Mouse (Mus musculus) hindbrain, embryonic 15.5 days (tissue): ENCODE data around the gene Raver2. TPM values are rescaled to one million over a fixed set of nuclear protein-coding genes. Genes with fewer than 3 reads are reported as not detected.

Experiments used
- ATAC-seq: fragments of 200-750 bp; cut with Nextera tagmentation; 2 replicates; pipeline ENCODE4 v1.8.0; 2017; ENCODE audit warnings: low read depth, moderate number of reproducible peaks, moderate TSS enrichment; ENCODE audit not compliant: low FRiP score
- H3K27ac ChIP-seq: fragments of 300-500 bp; sonication (generic); replicated peaks from 2 replicates; pipeline ENCODE4 v1.5.1; 2015; ENCODE audit warnings: mild to moderate bottlenecking, inconsistent platforms
- H3K27me3 ChIP-seq: fragments of 300-500 bp; sonication (generic); 2 replicates; pipeline ENCODE4 v1.6.1; 2015; ENCODE audit warnings: control low read depth, inconsistent platforms
- H3K36me3 ChIP-seq: fragments of 300-500 bp; sonication (generic); 2 replicates; pipeline ENCODE4 v1.6.1; 2015; ENCODE audit warnings: control low read depth, inconsistent platforms
- H3K4me1 ChIP-seq: fragments of 300-500 bp; sonication (generic); replicated peaks from 2 replicates; pipeline ENCODE4 v1.6.1; 2015; ENCODE audit warnings: control low read depth, inconsistent platforms
- H3K4me2 ChIP-seq: fragments of 300-500 bp; sonication (generic); 2 replicates; pipeline ENCODE4 v1.6.1; 2015; ENCODE audit warnings: moderate library complexity, mild to moderate bottlenecking, inconsistent platforms
- H3K4me3 ChIP-seq: fragments of 300-500 bp; sonication (generic); 2 replicates; pipeline ENCODE4 v1.5.1; 2015; ENCODE audit warnings: mild to moderate bottlenecking, inconsistent platforms
- H3K9ac ChIP-seq: fragments of 300-500 bp; sonication (generic); 2 replicates; pipeline ENCODE4 v1.6.1; 2015; ENCODE audit warnings: inconsistent platforms
- H3K9me3 ChIP-seq: fragments of 300-500 bp; sonication (generic); 2 replicates; pipeline ENCODE4 v1.6.1; 2016; ENCODE audit warnings: control low read depth, inconsistent platforms
- WGBS: fragments of 180-500 bp; shearing (Covaris S2); methylation state at CpG from one replicate; pipeline ENCODE4 v1.1.7; 2015; 5-methylcytosine and 5-hydroxymethylcytosine counted together
- polyA plus RNA-seq: library from polyadenylated mRNA; unstranded; fragments of >200 nt; fragmentation: Nextera tagmentation; extraction: Ambion mirVana; gene quantifications from 2 replicates; pipeline ENCODE4 v1.2.1, GENCODE M21; 2015

The Raver2 gene
- 4.9 and 5.8 TPM in 2 replicates for polyA plus RNA-seq

GRCm38 (mm10) chr4:101068786-101069153, at the start of gene Raver2:
Raver2 (plus strand) TSS chr4:101068983.
- Histone ChIP-seq H3K27me3 (no peaks in the 10 kb centered on the region), H3K27ac (peak within 1 kb of the TSS; percentile 35; the same call in 1 of the 2 replicates), H3K9me3 (no peaks in the 10 kb centered on the region), H3K4me2 (peak within 1 kb of the TSS; percentile 97), H3K36me3 (no peaks in the 10 kb centered on the region), H3K4me3 (peak within 1 kb of the TSS; percentile 87), H3K4me1 (peaks cover 14% of the 10 kb centered on the region), H3K9ac (peak within 1 kb of the TSS; percentile 75)
- 1% methylated on average over 51 of the region's 54 CpGs for WGBS
- ATAC-seq: peak; percentile 75

DNA sequence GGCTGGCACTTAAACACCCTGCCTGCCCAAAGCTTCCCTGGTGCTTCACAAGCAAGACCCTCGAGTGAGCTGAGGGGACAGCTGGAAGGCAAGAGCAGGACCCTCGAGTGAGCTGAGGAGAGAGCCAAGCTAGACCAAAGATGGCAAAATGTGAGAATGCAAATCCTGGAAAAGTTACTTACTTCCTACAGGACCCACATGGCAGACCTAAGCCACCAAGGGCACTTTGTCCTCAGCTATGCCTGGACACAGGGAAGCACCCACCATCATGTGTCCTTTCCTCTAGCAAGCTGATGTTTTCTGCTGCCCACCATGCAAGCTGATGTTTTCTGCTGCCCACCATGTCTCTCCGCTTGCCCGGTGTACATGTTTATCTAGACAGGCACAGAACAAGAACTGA, 48.2 kb upstream of the Raver2 start, which contains the start of gene Gm10577:
Gene Gm10577, minus strand, starts transcription at position 101 of the 400 bp plus-strand sequence.
- Histone ChIP-seq H3K27me3 (no peaks in the 10 kb centered on the region), H3K4me3 (no peak within 1 kb of the TSS), H3K9ac (no peak within 1 kb of the TSS), H3K4me2 (no peak within 1 kb of the TSS), H3K4me1 (no peaks in the 10 kb centered on the region), H3K9me3 (no peaks in the 10 kb centered on the region), H3K27ac (no peak within 1 kb of the TSS), H3K36me3 (no peaks in the 10 kb centered on the region)
- 77% methylated on average over 4 of the region's 4 CpGs for WGBS
- no peak for ATAC-seq

DNA sequence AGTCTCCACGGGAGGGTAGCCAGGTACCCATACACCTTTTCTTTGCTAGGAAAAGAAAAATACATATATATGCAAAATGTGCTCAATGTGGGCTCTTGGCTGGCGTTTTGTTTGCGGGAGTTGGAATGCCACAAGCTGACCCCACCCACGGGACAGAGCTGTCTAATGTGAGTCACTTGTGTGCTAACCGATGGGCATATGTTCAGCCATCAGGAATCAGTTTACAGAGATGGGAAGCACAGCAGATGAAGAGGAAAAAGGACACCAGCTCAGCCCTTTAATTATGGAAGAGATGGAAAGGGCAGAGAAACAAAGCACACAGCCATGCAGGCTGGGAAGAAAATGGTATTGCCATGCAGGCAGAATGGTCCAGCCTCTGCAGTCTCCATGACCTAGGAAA, 42.2 kb upstream of the Raver2 start:
- no peaks in the 10 kb centered on the region for H3K4me1 ChIP-seq

DNA sequence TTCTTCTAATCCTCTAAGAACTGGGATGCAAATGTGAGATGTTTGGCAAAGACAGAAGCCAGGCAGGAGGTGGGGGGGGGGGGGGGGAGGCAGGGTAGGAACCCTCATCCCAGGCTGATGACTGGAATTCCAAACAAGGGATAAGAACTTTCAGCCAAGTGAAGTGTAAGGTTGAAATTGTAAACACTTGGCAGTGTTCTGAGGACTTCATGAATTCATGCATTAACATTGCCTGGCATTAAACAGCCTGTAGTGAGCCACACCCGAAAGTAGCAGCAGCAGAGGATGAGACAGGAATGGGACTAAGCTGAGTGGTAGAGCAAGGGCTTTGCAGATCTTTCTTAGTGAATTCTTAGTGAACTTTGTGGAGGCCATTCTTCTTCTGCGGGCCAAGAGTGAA, 41.8 kb upstream of the Raver2 start:
- Histone ChIP-seq H3K27me3 (no peaks in the 10 kb centered on the region), H3K27ac (no peak overlapping the region), H3K4me2 (no peak overlapping the region), H3K4me1 (no peaks in the 10 kb centered on the region), H3K36me3 (no peaks in the 10 kb centered on the region), H3K9ac (no peak overlapping the region), H3K9me3 (no peaks in the 10 kb centered on the region), H3K4me3 (no peak overlapping the region)
- ATAC-seq: no peak
- WGBS: 83% methylated on average over 2 of the region's 2 CpGs

More for the DNA sequence above, 42.2 kb upstream of the Raver2 start:
- WGBS: 75% methylated on average over 5 of the region's 5 CpGs
- no peak for ATAC-seq
- no peaks in the 10 kb centered on the region for H3K27me3 ChIP-seq
- no peak overlapping the region for H3K9ac ChIP-seq
- H3K36me3 ChIP-seq: no peaks in the 10 kb centered on the region
- no peaks in the 10 kb centered on the region for H3K9me3 ChIP-seq
- H3K27ac ChIP-seq: no peak overlapping the region
- no peak overlapping the region for H3K4me3 ChIP-seq
- no peak overlapping the region for H3K4me2 ChIP-seq

DNA sequence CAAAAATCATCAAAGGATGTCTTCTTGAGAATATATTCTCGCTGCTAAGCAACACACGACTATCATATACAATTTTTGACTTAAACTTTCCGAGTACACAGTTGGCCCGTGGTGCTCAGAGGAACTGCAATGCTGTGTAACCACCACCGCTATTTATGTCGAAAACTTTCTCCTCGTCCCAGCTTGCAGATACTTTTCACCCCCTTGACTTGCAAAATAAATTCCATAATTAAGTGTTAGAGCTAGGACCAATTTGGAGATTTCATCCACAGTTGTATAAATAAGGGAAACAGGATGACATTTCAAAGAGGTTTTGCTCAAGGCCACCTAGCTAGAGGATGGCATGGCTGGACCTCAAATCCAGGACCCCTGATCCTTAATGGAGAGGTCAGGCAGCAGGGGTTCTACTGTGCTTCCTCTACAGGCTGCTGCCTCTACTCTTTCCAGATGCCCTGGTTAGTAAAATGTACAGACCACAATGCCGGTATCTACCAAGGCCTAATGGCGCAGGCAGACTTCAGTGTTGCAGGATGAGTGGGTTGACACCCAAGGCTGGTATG, 40.9 kb upstream of the Raver2 start:
- Histone ChIP-seq H3K27ac (no peak overlapping the region), H3K4me3 (no peak overlapping the region), H3K4me2 (no peak overlapping the region), H3K4me1 (no peaks in the 10 kb centered on the region), H3K9me3 (no peaks in the 10 kb centered on the region), H3K27me3 (no peaks in the 10 kb centered on the region), H3K36me3 (no peaks in the 10 kb centered on the region), H3K9ac (no peak overlapping the region)
- WGBS: 96% methylated on average over 9 of the region's 9 CpGs
- ATAC-seq: no peak

DNA sequence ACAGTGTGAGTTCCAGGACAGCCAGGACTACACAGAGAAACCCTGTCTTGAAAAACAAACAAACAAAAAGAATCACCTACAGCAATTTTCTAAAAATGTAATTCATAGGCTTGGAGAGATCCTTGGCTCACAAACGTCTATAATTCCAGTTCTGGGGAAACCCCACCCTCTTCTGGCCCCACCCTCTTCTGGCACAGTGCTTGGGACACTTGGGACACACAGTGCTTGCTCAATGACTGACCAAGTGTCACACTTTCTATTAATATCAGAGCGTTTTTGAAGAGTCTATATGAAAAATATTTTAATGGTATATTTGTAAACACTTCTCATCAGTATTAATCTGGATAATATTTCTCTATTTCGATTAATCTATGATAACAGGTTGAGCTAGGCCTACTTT, 35.7 kb upstream of the Raver2 start:
- 83% methylated on average over 3 of the region's 3 CpGs for WGBS
- Histone ChIP-seq H3K4me3 (no peak overlapping the region), H3K36me3 (no peaks in the 10 kb centered on the region), H3K27me3 (no peaks in the 10 kb centered on the region), H3K4me1 (no peaks in the 10 kb centered on the region), H3K4me2 (no peak overlapping the region), H3K9ac (no peak overlapping the region), H3K9me3 (no peaks in the 10 kb centered on the region), H3K27ac (no peak overlapping the region)
- ATAC-seq: no peak

DNA sequence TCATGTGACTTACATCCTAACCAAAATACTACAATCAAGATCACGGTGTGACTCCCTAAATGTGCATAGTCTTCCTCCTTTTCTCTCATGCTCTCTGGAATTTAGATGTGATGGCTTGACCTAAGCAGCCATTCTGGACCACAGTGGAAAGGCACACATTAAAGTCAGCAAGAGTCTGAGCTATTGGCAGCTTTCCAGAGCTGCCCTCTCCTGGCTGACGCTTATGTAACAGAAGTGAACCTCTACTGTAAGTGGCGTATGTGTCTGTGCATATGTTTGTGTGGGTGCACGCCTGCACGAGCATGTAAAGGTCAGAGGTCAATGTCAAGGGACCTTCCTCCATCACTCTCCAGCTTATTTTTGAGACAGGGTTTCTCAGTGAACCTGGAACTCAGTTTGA, 33.7 kb upstream of the Raver2 start:
- no peaks in the 10 kb centered on the region for H3K4me1 ChIP-seq
- H3K9ac ChIP-seq: no peak overlapping the region
- no peak overlapping the region for H3K4me3 ChIP-seq
- no peaks in the 10 kb centered on the region for H3K9me3 ChIP-seq
- H3K36me3 ChIP-seq: no peaks in the 10 kb centered on the region
- 76% methylated on average over 5 of the region's 5 CpGs for WGBS
- no peak for ATAC-seq
- H3K4me2 ChIP-seq: no peak overlapping the region
- no peak overlapping the region for H3K27ac ChIP-seq
- H3K27me3 ChIP-seq: no peaks in the 10 kb centered on the region

- no peak for ATAC-seq
- no peaks in the 10 kb centered on the region for H3K9me3 ChIP-seq
- no peaks in the 10 kb centered on the region for H3K4me1 ChIP-seq
- no peaks in the 10 kb centered on the region for H3K36me3 ChIP-seq
- WGBS: 56% methylated on average over 7 of the region's 7 CpGs
- H3K4me2 ChIP-seq: no peak overlapping the region
- no peak overlapping the region for H3K27ac ChIP-seq
- no peak overlapping the region for H3K4me3 ChIP-seq
- no peak overlapping the region for H3K9ac ChIP-seq
- no peaks in the 10 kb centered on the region for H3K27me3 ChIP-seq
Measured at GRCm38 (mm10) chr4:101037156-101037555, 31.6 kb upstream of the Raver2 start.

GRCm38 (mm10) chr4:101043691-101044090, 25.1 kb upstream of the Raver2 start:
- no peaks in the 10 kb centered on the region for H3K36me3 ChIP-seq
- H3K4me3 ChIP-seq: no peak overlapping the region
- no peak overlapping the region for H3K4me2 ChIP-seq
- no peaks in the 10 kb centered on the region for H3K27me3 ChIP-seq
- H3K9me3 ChIP-seq: no peaks in the 10 kb centered on the region
- WGBS: 86% methylated on average over 2 of the region's 2 CpGs
- H3K9ac ChIP-seq: no peak overlapping the region
- no peak for ATAC-seq
- H3K4me1 ChIP-seq: no peaks in the 10 kb centered on the region
- H3K27ac ChIP-seq: no peak overlapping the region

- no peaks in the 10 kb centered on the region for H3K36me3 ChIP-seq
- H3K4me2 ChIP-seq: no peak overlapping the region
- no peak overlapping the region for H3K9ac ChIP-seq
- ATAC-seq: no peak
- no peak overlapping the region for H3K27ac ChIP-seq
- H3K27me3 ChIP-seq: no peaks in the 10 kb centered on the region
- H3K9me3 ChIP-seq: no peaks in the 10 kb centered on the region
- H3K4me1 ChIP-seq: no peaks in the 10 kb centered on the region
- H3K4me3 ChIP-seq: no peak overlapping the region
Measured at GRCm38 (mm10) chr4:101044149-101044548, 24.6 kb upstream of the Raver2 start.

- ATAC-seq: no peak
- H3K4me1 ChIP-seq: no peaks in the 10 kb centered on the region
- H3K27me3 ChIP-seq: no peaks in the 10 kb centered on the region
- H3K9me3 ChIP-seq: no peaks in the 10 kb centered on the region
- 83% methylated on average over 4 of the region's 4 CpGs for WGBS
- no peak overlapping the region for H3K9ac ChIP-seq
- H3K4me2 ChIP-seq: no peak overlapping the region
- no peaks in the 10 kb centered on the region for H3K36me3 ChIP-seq
- no peak overlapping the region for H3K4me3 ChIP-seq
- H3K27ac ChIP-seq: no peak overlapping the region
Measured at GRCm38 (mm10) chr4:101046576-101046975, 22.2 kb upstream of the Raver2 start.

DNA sequence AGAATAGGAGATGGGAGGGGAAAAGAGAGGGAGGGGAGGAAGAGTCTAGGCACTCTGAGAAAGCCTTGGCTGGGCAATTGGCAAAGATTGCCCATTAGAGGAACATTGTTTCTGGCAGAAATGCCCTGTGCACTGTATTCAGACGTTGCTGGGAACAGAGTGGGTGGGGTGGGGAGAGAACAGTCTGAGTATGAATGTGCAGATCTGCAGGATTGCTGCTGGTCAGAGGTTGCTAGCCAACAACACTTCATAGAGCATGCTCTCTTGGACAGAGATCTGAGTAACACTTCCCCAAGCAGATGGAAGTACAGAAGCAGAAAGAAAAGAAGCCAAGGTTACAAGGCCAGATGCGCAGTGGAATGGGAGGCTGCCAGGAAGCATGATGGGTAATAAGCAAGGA, 6.6 kb upstream of the Raver2 start:
- no peak overlapping the region for H3K9ac ChIP-seq
- H3K9me3 ChIP-seq: no peaks in the 10 kb centered on the region
- ATAC-seq: no peak; the same call in 1 of the 2 replicates
- H3K27ac ChIP-seq: no peak overlapping the region
- no peak overlapping the region for H3K4me3 ChIP-seq
- no peaks in the 10 kb centered on the region for H3K27me3 ChIP-seq
- no peaks in the 10 kb centered on the region for H3K36me3 ChIP-seq
- 0 out of 2 replicates have a peak, but pooled peaks cover 3% of the 10 kb centered on the region for H3K4me1 ChIP-seq
- WGBS: 80% methylated on average over 2 of the region's 2 CpGs
- no peak overlapping the region for H3K4me2 ChIP-seq

DNA sequence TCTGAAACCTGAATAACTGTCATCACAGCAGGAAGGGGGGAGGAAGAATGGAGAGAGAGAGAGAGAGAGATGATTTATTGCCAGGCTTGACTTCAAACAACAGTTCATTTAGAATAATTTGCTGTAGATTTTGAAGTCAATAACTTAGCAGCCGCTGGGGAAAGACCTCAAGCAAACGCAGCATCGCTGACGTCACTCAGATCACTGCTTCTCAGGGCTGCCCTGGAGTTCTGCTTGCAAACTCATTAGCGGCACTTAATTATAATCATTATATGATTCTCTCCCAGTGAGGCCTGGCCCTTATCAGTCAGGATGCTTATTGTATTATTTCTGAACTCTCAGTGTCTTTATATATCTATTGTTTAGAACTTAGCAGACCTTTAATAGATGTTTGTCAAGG, 2.4 kb upstream of the Raver2 start:
- Histone ChIP-seq H3K36me3 (no peaks in the 10 kb centered on the region), H3K27me3 (no peaks in the 10 kb centered on the region), H3K9me3 (no peaks in the 10 kb centered on the region), H3K4me2 (no peak overlapping the region), H3K4me1 (peaks cover 14% of the 10 kb centered on the region), H3K9ac (no peak overlapping the region), H3K4me3 (no peak overlapping the region), H3K27ac (no peak overlapping the region)
- ATAC-seq: no peak
- WGBS: 50% methylated on average over 5 of the region's 5 CpGs
